Mouse (Mus musculus): ENCODE measurements at regions not wholly inside any gene's neighbourhood (a gene's known extent, or its start where the extent isn't known, plus 50 kb on each side); places are given as distances from the start of the nearest gene placed in this dataset.

- no peak for DNase-seq (ENCODE audit: inconsistent age in 2 of 2, low spot score in 1 of 2)
Measured at GRCm38 (mm10) chr2:51347086-51347485, 198.2 kb upstream of the Rnd3 start.

- DNase-seq (ENCODE audit: inconsistent age in 2 of 2, low spot score in 1 of 2): no peak
Measured at GRCm38 (mm10) chr2:51342421-51342820, 193.5 kb upstream of the Rnd3 start.

- DNase-seq (ENCODE audit: inconsistent age in 2 of 2, low spot score in 1 of 2): no peak
Measured at GRCm38 (mm10) chr2:51334437-51334836, 185.5 kb upstream of the Rnd3 start.

GRCm38 (mm10) chr2:51327081-51327480, 178.2 kb upstream of the Rnd3 start:
- DNase-seq (ENCODE audit: inconsistent age in 2 of 2, low spot score in 1 of 2): no peak

GRCm38 (mm10) chr2:51321676-51322075, 172.8 kb upstream of the Rnd3 start:
- DNase-seq (ENCODE audit: inconsistent age in 2 of 2, low spot score in 1 of 2): no peak

GRCm38 (mm10) chr2:51316452-51316851, 167.5 kb upstream of the Rnd3 start:
- DNase-seq (ENCODE audit: inconsistent age in 2 of 2, low spot score in 1 of 2): no peak

GRCm38 (mm10) chr2:51313414-51313813, 164.5 kb upstream of the Rnd3 start:
- no peak for DNase-seq (ENCODE audit: inconsistent age in 2 of 2, low spot score in 1 of 2)

GRCm38 (mm10) chr2:51306257-51306656, 157.3 kb upstream of the Rnd3 start:
- DNase-seq (ENCODE audit: inconsistent age in 2 of 2, low spot score in 1 of 2): no peak

GRCm38 (mm10) chr2:51305411-51305810, 156.5 kb upstream of the Rnd3 start:
- peak; percentile 82 to 90 for DNase-seq (ENCODE audit: inconsistent age in 2 of 2, low spot score in 1 of 2)

- peak; percentile 43 to 74 for DNase-seq (ENCODE audit: inconsistent age in 2 of 2, low spot score in 1 of 2)
Measured at GRCm38 (mm10) chr2:51304694-51305093, 155.8 kb upstream of the Rnd3 start.

- DNase-seq (ENCODE audit: inconsistent age in 2 of 2, low spot score in 1 of 2): no peak
Measured at GRCm38 (mm10) chr2:51290659-51291260, 141.8 kb upstream of the Rnd3 start.

- no peak for DNase-seq (ENCODE audit: inconsistent age in 2 of 2, low spot score in 1 of 2)
Measured at GRCm38 (mm10) chr2:51288678-51289077, 139.8 kb upstream of the Rnd3 start.

GRCm38 (mm10) chr2:51285632-51286031, 136.7 kb upstream of the Rnd3 start:
- DNase-seq (ENCODE audit: inconsistent age in 2 of 2, low spot score in 1 of 2): no peak

- no peak for DNase-seq (ENCODE audit: inconsistent age in 2 of 2, low spot score in 1 of 2)
Measured at GRCm38 (mm10) chr2:51284781-51285225, 135.9 kb upstream of the Rnd3 start.

- peak in 1 of 2 experiments; percentile 41 for DNase-seq (ENCODE audit: inconsistent age in 2 of 2, low spot score in 1 of 2)
Measured at GRCm38 (mm10) chr2:51279396-51280045, 130.6 kb upstream of the Rnd3 start.

- DNase-seq (ENCODE audit: inconsistent age in 2 of 2, low spot score in 1 of 2): peak in 1 of 2 experiments; percentile 35
Measured at GRCm38 (mm10) chr2:51278824-51279223, 129.9 kb upstream of the Rnd3 start.

GRCm38 (mm10) chr2:51278356-51278755, 129.4 kb upstream of the Rnd3 start:
- DNase-seq (ENCODE audit: inconsistent age in 2 of 2, low spot score in 1 of 2): no peak

- no peak for DNase-seq (ENCODE audit: inconsistent age in 2 of 2, low spot score in 1 of 2)
Measured at GRCm38 (mm10) chr2:51276591-51276990, 127.7 kb upstream of the Rnd3 start.

GRCm38 (mm10) chr2:51273300-51273699, 124.4 kb upstream of the Rnd3 start:
- DNase-seq (ENCODE audit: inconsistent age in 2 of 2, low spot score in 1 of 2): no peak

- no peak for DNase-seq (ENCODE audit: inconsistent age in 2 of 2, low spot score in 1 of 2)
Measured at GRCm38 (mm10) chr2:51268532-51268931, 119.6 kb upstream of the Rnd3 start.

GRCm38 (mm10) chr2:51267662-51268061, 118.8 kb upstream of the Rnd3 start:
- DNase-seq (ENCODE audit: inconsistent age in 2 of 2, low spot score in 1 of 2): no peak

GRCm38 (mm10) chr2:51262506-51262905, 113.6 kb upstream of the Rnd3 start:
- DNase-seq (ENCODE audit: inconsistent age in 2 of 2, low spot score in 1 of 2): no peak

GRCm38 (mm10) chr2:51250798-51251197, 101.9 kb upstream of the Rnd3 start:
- DNase-seq (ENCODE audit: inconsistent age in 2 of 2, low spot score in 1 of 2): no peak

All from adrenal gland, adult (tissue).